Mouse (Mus musculus): ENCODE data around the gene Skil. TPM values are rescaled to one million over a fixed set of nuclear protein-coding genes. Genes with fewer than 3 reads are reported as not detected.
A peak's percentile ranks its signal among the peaks of the same experiment; 100 is the strongest.
"Not testable (repeated sequence)": the region's sequence is repeated elsewhere in the genome, so short reads cannot be mapped to it uniquely, and the experiment has no call there.

Gene Skil
- total RNA-seq, 2 experiments from 2014 or later: 61.6 to 63.4 TPM

- no peak for DNase-seq (ENCODE audit: low spot score in 2 of 2)
Measured at GRCm38 (mm10) chr3:31123098-31123497, 28.2 kb downstream of the Skil start.

- no peak for DNase-seq (ENCODE audit: low spot score in 2 of 2)
Measured at GRCm38 (mm10) chr3:31126303-31126702, 31.4 kb downstream of the Skil start.

GRCm38 (mm10) chr3:31126848-31127247 lies 32.0 kb downstream of the Skil start:
- DNase-seq (ENCODE audit: low spot score in 2 of 2): no peak

- DNase-seq (ENCODE audit: low spot score in 2 of 2): no peak
Measured at GRCm38 (mm10) chr3:31129766-31130165, 34.9 kb downstream of the Skil start.

GRCm38 (mm10) chr3:31133664-31134063 lies 38.8 kb downstream of the Skil start:
- no peak for DNase-seq (ENCODE audit: low spot score in 2 of 2)

- DNase-seq (ENCODE audit: low spot score in 2 of 2): no peak
Measured at GRCm38 (mm10) chr3:31134246-31134645, 39.4 kb downstream of the Skil start.

GRCm38 (mm10) chr3:31134696-31135095 lies 39.8 kb downstream of the Skil start:
- no peak for DNase-seq (ENCODE audit: low spot score in 2 of 2)

GRCm38 (mm10) chr3:31136591-31136990 lies 41.7 kb downstream of the Skil start:
- DNase-seq (ENCODE audit: low spot score in 2 of 2): not testable (repeated sequence)

GRCm38 (mm10) chr3:31138454-31139424 lies 43.9 kb downstream of the Skil start:
- peak; percentile 49 to 88 for DNase-seq (ENCODE audit: low spot score in 2 of 2)

- DNase-seq (ENCODE audit: low spot score in 2 of 2): no peak
Measured at GRCm38 (mm10) chr3:31141621-31142020, 46.8 kb downstream of the Skil start.

GRCm38 (mm10) chr3:31145222-31145621 lies 50.4 kb downstream of the Skil start:
- not testable (repeated sequence) for DNase-seq (ENCODE audit: low spot score in 2 of 2)

GRCm38 (mm10) chr3:31145641-31146290 lies 50.9 kb downstream of the Skil start:
- peak; percentile 68 to 94 for DNase-seq (ENCODE audit: low spot score in 2 of 2)

GRCm38 (mm10) chr3:31148595-31148994 lies 53.7 kb downstream of the Skil start:
- peak in 1 of 2 experiments; percentile 32 for DNase-seq (ENCODE audit: low spot score in 2 of 2)

- peak in 1 of 2 experiments; percentile 43 for DNase-seq (ENCODE audit: low spot score in 2 of 2)
Measured at GRCm38 (mm10) chr3:31149706-31150105, 54.8 kb downstream of the Skil start, which contains the start of gene Cldn11. TSS of gene Cldn11 (plus strand) at chr3:31149920.

GRCm38 (mm10) chr3:31152108-31152507 lies 57.2 kb downstream of the Skil start:
- peak in 1 of 2 experiments; percentile 63 for DNase-seq (ENCODE audit: low spot score in 2 of 2)

GRCm38 (mm10) chr3:31156126-31156525 lies 61.3 kb downstream of the Skil start:
- no peak for DNase-seq (ENCODE audit: low spot score in 2 of 2)

- no peak for DNase-seq (ENCODE audit: low spot score in 2 of 2)
Measured at GRCm38 (mm10) chr3:31157776-31158175, 62.9 kb downstream of the Skil start.

GRCm38 (mm10) chr3:31160046-31160445 lies 65.2 kb downstream of the Skil start:
- DNase-seq (ENCODE audit: low spot score in 2 of 2): no peak

GRCm38 (mm10) chr3:31161336-31161735 lies 66.5 kb downstream of the Skil start:
- no peak for DNase-seq (ENCODE audit: low spot score in 2 of 2)

- DNase-seq (ENCODE audit: low spot score in 2 of 2): no peak
Measured at GRCm38 (mm10) chr3:31162860-31163259, 68.0 kb downstream of the Skil start.

GRCm38 (mm10) chr3:31165803-31166202 lies 70.9 kb downstream of the Skil start:
- no peak for DNase-seq (ENCODE audit: low spot score in 2 of 2)

- DNase-seq (ENCODE audit: low spot score in 2 of 2): peak in 1 of 2 experiments; percentile 66
Measured at GRCm38 (mm10) chr3:31166365-31166871, 71.6 kb downstream of the Skil start.

Measured in layer of hippocampus, adult 18-20 months (tissue).